Mouse (Mus musculus) lung, postnatal 4 days (tissue): Measurements from ENCODE around the gene Prr7.

Experiments used
- DNase-seq, 2 experiments: peaks; one replicate each; pipeline ENCODE4 v3.0.0; 2021

The Prr7 gene

GRCm38 (mm10) chr13:55478036-55478435, 14.0 kb downstream of the Prr7 start:
- DNase-seq: peak in 1 of 2 experiments; percentile 53

- peak in 1 of 2 experiments; percentile 20 for DNase-seq
Measured at GRCm38 (mm10) chr13:55479008-55479407, 14.9 kb downstream of the Prr7 start.

GRCm38 (mm10) chr13:55479929-55480328, 15.9 kb downstream of the Prr7 start:
- no peak for DNase-seq

- peak; percentile 62 to 78 for DNase-seq
Measured at GRCm38 (mm10) chr13:55482542-55482941, 18.5 kb downstream of the Prr7 start.

GRCm38 (mm10) chr13:55483071-55483470, 19.0 kb downstream of the Prr7 start:
- no peak for DNase-seq

GRCm38 (mm10) chr13:55483593-55483992, 19.5 kb downstream of the Prr7 start:
- DNase-seq: no peak

- no peak for DNase-seq
Measured at GRCm38 (mm10) chr13:55484520-55485088, 20.5 kb downstream of the Prr7 start.

GRCm38 (mm10) chr13:55486029-55486794, 22.1 kb downstream of the Prr7 start:
- DNase-seq: peak; percentile 49 to 60

- DNase-seq: peak; percentile 57 to 63
Measured at GRCm38 (mm10) chr13:55486916-55487577, 23.0 kb downstream of the Prr7 start.

GRCm38 (mm10) chr13:55487578-55488498, 23.8 kb downstream of the Prr7 start, which contains the start of gene Dbn1:
Gene Dbn1 (minus strand): TSS chr13:55488111.
- DNase-seq: peak; percentile 66 to 77

- DNase-seq: no peak
Measured at GRCm38 (mm10) chr13:55494257-55494656, 30.2 kb downstream of the Prr7 start.

- peak; percentile 39 to 62 for DNase-seq
Measured at GRCm38 (mm10) chr13:55494883-55495621, 31.0 kb downstream of the Prr7 start.

GRCm38 (mm10) chr13:55495702-55496101, 31.6 kb downstream of the Prr7 start:
- DNase-seq: no peak

GRCm38 (mm10) chr13:55496661-55497060, 32.6 kb downstream of the Prr7 start:
- no peak for DNase-seq

- no peak for DNase-seq
Measured at GRCm38 (mm10) chr13:55498906-55499305, 34.8 kb downstream of the Prr7 start.

GRCm38 (mm10) chr13:55500575-55500974, 36.5 kb downstream of the Prr7 start:
- peak; percentile 32 to 67 for DNase-seq

- no peak for DNase-seq
Measured at GRCm38 (mm10) chr13:55502405-55502804, 38.3 kb downstream of the Prr7 start.

- DNase-seq: peak in 1 of 2 experiments; percentile 3
Measured at GRCm38 (mm10) chr13:55504390-55504789, 40.3 kb downstream of the Prr7 start.

GRCm38 (mm10) chr13:55505810-55506209, 41.7 kb downstream of the Prr7 start:
- DNase-seq: peak in 1 of 2 experiments; percentile 19

- DNase-seq: no peak
Measured at GRCm38 (mm10) chr13:55506697-55507096, 42.6 kb downstream of the Prr7 start.

GRCm38 (mm10) chr13:55507877-55508276, 43.8 kb downstream of the Prr7 start:
- no peak for DNase-seq

- DNase-seq: no peak
Measured at GRCm38 (mm10) chr13:55508531-55508930, 44.5 kb downstream of the Prr7 start.
